Mouse (Mus musculus): ENCODE results near the gene Gm9573. TPM values are rescaled to one million over a fixed set of nuclear protein-coding genes. Genes with fewer than 3 reads are reported as not detected.

Gene Gm9573
- not detected for polyA plus RNA-seq (2017; shearing (Covaris generic))

DNA sequence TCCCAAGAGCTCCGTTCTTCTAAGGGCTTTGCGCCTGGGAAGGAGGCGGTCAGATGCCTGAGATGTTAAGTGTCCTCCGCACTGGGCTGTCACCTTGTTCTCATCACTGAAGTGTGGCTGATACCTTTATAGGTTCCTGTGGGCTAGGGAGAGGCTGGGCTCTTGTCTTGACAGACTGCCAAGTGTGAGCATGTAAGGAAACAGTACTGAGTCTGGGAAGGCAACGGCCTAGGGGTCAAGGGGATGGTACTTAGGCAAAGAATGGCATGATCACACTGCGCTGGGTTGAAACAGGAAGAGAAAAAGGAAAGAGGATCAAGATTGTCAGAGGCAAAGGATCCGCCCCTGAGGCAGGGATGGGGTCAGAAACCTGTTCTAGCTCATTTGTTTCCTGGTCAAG lies at the start of gene Gm9573:
TSS of gene Gm9573 (minus strand) at position 101 of the 400 bp plus-strand sequence.

DNA sequence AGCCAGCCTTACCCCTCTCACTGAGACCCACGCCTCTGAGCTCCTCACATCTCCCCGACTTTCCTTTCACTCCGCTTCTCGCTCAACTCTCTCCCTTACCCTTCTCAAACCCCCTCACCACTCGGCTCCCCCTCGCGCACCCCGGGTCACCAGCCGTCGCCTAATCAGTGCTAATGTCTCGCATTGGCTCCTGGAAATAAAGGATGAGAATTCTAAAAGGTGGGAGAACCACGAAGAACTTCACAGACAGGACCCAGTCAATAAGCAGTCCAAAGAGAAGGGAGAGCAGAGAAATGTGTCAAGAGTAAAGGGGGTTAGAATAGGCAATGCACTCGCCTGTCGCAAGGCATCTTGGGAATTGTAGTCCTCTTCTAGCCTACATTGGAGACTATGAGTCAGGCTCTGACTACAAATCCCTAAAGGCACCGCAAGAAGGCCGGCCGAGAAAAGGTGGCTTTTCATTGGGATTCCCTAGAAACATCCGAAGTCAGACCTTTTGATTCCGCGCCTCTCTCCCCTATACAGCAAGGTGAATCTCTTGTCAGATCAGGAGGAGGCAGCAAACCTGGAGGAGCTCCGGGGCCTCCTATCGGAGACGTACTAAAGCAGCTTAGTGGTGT lies 47.1 kb upstream of the Gm9573 start, which contains the start of gene Gtf2h4:
TSS of gene Gtf2h4 (minus strand) at position 324 of the 620 bp plus-strand sequence.

DNA sequence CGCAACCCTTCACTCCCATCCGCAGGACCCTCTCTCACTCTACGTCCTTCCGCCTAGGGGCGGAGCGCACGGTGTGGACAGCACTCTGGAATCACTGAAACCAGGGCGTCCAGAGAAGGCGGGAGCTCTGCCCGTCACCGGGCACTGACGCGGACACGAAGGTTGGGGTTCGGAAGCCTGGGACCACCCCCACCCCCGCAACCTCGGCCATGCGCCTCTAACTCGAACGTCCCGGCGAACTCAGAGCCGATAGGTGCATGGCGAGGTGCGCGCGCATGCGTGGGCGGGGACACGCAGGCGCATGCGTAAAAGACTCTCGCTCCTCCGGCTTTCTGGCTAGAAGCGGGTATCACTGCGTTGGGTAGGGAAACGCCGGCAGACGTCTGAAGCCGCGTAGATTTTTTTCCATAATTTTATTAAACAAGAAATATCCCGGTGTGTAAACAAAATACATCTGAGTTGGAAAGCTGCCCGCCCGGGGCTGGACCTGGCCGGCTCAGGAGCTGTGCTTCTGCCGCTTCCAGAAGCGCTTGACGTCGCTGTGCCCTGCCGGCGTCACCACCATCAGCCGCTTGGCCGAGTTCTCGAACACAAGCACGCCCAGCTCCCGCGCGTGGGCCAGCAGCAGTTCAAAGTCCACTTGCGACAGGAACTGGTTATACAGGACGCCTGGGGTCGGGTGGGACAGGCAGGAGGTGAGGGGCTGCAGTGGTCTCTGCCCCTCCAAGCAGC lies 41.1 kb upstream of the Gm9573 start, which contains the start of gene Vars2:
TSS of gene Vars2 (minus strand) at position 259 of the 732 bp plus-strand sequence.

DNA sequence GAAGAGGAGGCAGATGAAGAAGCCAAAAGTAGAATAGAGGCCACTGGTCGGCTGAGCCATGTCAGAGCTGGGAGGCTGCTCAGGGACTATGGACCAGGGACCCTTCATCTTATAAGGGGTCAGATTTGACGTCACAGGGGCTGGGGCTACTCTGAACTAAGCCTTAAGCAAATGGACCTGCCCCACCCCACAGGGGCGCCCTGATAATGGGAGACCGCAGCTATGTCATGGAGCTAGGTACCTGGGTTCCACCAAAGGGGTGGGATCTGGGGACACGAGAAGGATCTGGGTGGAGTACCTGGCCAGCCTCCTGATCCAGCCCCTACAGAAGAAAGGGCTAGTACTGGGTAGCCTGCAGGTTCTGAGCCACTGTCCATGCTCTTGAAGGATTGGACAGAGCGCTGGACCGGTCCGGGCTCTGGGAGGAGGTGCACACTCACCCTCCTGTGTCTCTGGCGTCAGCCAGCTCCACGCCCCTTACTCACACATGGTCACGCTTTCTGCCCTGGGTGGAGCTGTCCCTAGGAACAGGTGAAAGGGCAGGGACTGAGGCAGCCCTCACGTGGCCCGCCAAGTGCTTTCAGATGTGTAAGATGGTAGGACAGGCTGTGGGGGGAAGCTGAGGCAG lies 17.3 kb upstream of the Gm9573 start, which contains the start of gene Mucl3:
TSS of gene Mucl3 (minus strand) at position 87 of the 628 bp plus-strand sequence.

DNA sequence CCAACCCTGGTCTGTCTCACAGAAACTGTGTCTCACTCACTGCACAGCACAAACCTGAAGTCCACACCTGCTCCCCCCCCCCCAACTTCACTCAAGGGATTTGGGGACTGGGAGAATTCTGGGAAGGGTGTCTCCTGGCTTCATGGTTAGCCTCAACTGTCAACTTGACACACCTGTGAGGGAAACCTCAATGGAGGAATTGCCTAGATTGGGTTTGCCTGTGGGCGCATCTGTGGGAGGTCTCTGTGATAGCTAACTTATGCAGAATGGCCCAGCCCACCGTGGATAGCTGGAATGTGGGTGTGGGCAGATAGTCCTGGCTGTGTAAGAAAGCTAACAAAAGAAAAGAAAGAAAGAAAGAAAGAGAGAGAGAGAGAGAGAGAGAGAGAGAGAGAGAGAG lies 25.2 kb downstream of the Gm9573 start, which contains the start of gene Sfta2:
TSS of gene Sfta2 (plus strand) at position 301 of the 400 bp plus-strand sequence.

Other genes with a start within 250 kb of the Gm9573 start
- 10 to 100 TPM; 33.5 to 46.7 TPM for gene H2-Q4, start 247.0 kb downstream of the Gm9573 start, polyA plus RNA-seq (2017; shearing (Covaris generic))
- gene H2-Q6, start 201.8 kb downstream of the Gm9573 start, polyA plus RNA-seq (2017; shearing (Covaris generic)): 100 to 1,000 TPM; 686 to 886 TPM
- gene H2-Q7, start 187.5 kb downstream of the Gm9573 start, polyA plus RNA-seq (2017; shearing (Covaris generic)): 1,000 to 10,000 TPM; 2,137 to 2,431 TPM
- gene H2-Q10, start 156.5 kb downstream of the Gm9573 start, polyA plus RNA-seq (2017; shearing (Covaris generic)): 10 to 100 TPM; 24.7 to 30.9 TPM
- 1 to 10 TPM in 1 of 2 experiments, under 1 TPM in 1; 0.40 to 1.3 TPM for gene Pou5f1, start 120.6 kb downstream of the Gm9573 start, polyA plus RNA-seq (2017; shearing (Covaris generic))
- 10 to 100 TPM; 12.6 to 27.6 TPM for gene Tcf19, start 109.8 kb downstream of the Gm9573 start, polyA plus RNA-seq (2017; shearing (Covaris generic))
- 10 to 100 TPM; 10.7 to 18.4 TPM for gene Cchcr1, start 109.5 kb downstream of the Gm9573 start, polyA plus RNA-seq (2017; shearing (Covaris generic))
- not detected for gene Psors1c2, start 93.4 kb downstream of the Gm9573 start, polyA plus RNA-seq (2017; shearing (Covaris generic))
- gene Cdsn, start 74.5 kb downstream of the Gm9573 start, polyA plus RNA-seq (2017; shearing (Covaris generic)): not detected
- not detected for gene 2300002M23Rik, start 59.2 kb downstream of the Gm9573 start, polyA plus RNA-seq (2017; shearing (Covaris generic))
- not detected for gene Sfta2, start 25.1 kb downstream of the Gm9573 start, polyA plus RNA-seq (2017; shearing (Covaris generic))
- gene Mucl3, start 17.1 kb upstream of the Gm9573 start, polyA plus RNA-seq (2017; shearing (Covaris generic)): not detected
- gene Vars2, start 41.0 kb upstream of the Gm9573 start, polyA plus RNA-seq (2017; shearing (Covaris generic)): 10 to 100 TPM; 27.1 to 30.7 TPM
- 10 to 100 TPM; 24.3 to 29.4 TPM for gene Gtf2h4, start 47.1 kb upstream of the Gm9573 start, polyA plus RNA-seq (2017; shearing (Covaris generic))
- gene Ddr1, start 78.0 kb upstream of the Gm9573 start, polyA plus RNA-seq (2017; shearing (Covaris generic)): 10 to 100 TPM in 1 of 2 experiments, 1 to 10 TPM in 1; 6.2 to 13.2 TPM
- gene Ier3, start 195.0 kb upstream of the Gm9573 start, polyA plus RNA-seq (2017; shearing (Covaris generic)): 10 to 100 TPM in 1 of 2 experiments, 1 to 10 TPM in 1; 1.3 to 15.6 TPM
- 10 to 100 TPM; 50.7 to 73.5 TPM for gene Flot1, start 196.6 kb upstream of the Gm9573 start, polyA plus RNA-seq (2017; shearing (Covaris generic))
- 100 to 1,000 TPM in 1 of 2 experiments, 10 to 100 TPM in 1; 97.3 to 106 TPM for gene Tubb5, start 211.7 kb upstream of the Gm9573 start, polyA plus RNA-seq (2017; shearing (Covaris generic))
- 10 to 100 TPM; 11.1 to 14.2 TPM for gene Mdc1, start 214.9 kb upstream of the Gm9573 start, polyA plus RNA-seq (2017; shearing (Covaris generic))
- 10 to 100 TPM; 18.1 to 29.3 TPM for gene Nrm, start 234.7 kb upstream of the Gm9573 start, polyA plus RNA-seq (2017; shearing (Covaris generic))
- gene Ppp1r18, start 239.0 kb upstream of the Gm9573 start, polyA plus RNA-seq (2017; shearing (Covaris generic)): 100 to 1,000 TPM; 514 to 647 TPM